Mouse (Mus musculus) intestine, postnatal 0 days (tissue): ENCODE data around the gene Prkcd. TPM values are rescaled to one million over a fixed set of nuclear protein-coding genes. Genes with fewer than 3 reads are reported as not detected.

Experiments used
- ATAC-seq: fragments of 200-750 bp; cut with Nextera tagmentation; 2 replicates; pipeline ENCODE4 v1.8.0; 2017; ENCODE audit warnings: mild to moderate bottlenecking, moderate TSS enrichment, moderate library complexity
- H3K27ac ChIP-seq: fragments of 300-500 bp; sonication (generic); 2 replicates; pipeline ENCODE4 v1.5.1; 2014; ENCODE audit warnings: mild to moderate bottlenecking, low read depth, low read length, moderate library complexity
- H3K27me3 ChIP-seq: fragments of 300-500 bp; sonication (generic); replicated peaks from 2 replicates; pipeline ENCODE4 v1.6.1; 2014; ENCODE audit warnings: low read length, mixed read lengths; ENCODE audit not compliant: control insufficient read depth, insufficient read depth
- H3K36me3 ChIP-seq: fragments of 300-500 bp; sonication (generic); 2 replicates; pipeline ENCODE4 v1.6.1; 2014; ENCODE audit warnings: mild to moderate bottlenecking, moderate library complexity; ENCODE audit not compliant: control insufficient read depth, insufficient read depth
- H3K4me1 ChIP-seq: fragments of 300-500 bp; sonication (generic); replicated peaks from 2 replicates; pipeline ENCODE4 v1.6.1; 2014; ENCODE audit warnings: antibody characterized with exemption, low read length, mixed read lengths; ENCODE audit not compliant: control insufficient read depth, insufficient read depth
- H3K4me2 ChIP-seq: fragments of 300-500 bp; sonication (generic); replicated peaks from 2 replicates; pipeline ENCODE4 v1.6.1; 2014; ENCODE audit warnings: low read depth, mild to moderate bottlenecking, moderate library complexity
- H3K4me3 ChIP-seq: fragments of 300-500 bp; sonication (generic); 2 replicates; pipeline ENCODE4 v1.5.1; 2014; ENCODE audit warnings: low read depth, low read length
- H3K9ac ChIP-seq: fragments of 300-500 bp; sonication (generic); 2 replicates; pipeline ENCODE4 v1.6.1; 2014; ENCODE audit warnings: mild to moderate bottlenecking, low read depth, low read length
- H3K9me3 ChIP-seq: fragments of 300-500 bp; sonication (generic); 2 replicates; pipeline ENCODE4 v1.6.1; 2016; ENCODE audit warnings: mixed run types; ENCODE audit not compliant: control insufficient read depth
- CTCF ChIP-seq: sonication (generic); IDR thresholded peaks from 2 replicates; pipeline ENCODE4 v1.5.1; 2016; ENCODE audit warnings: low read depth, mild to moderate bottlenecking, control low read depth, antibody characterized with exemption, moderate library complexity
- WGBS: fragments of 180-500 bp; shearing (Covaris S2); extraction: QIAGEN DNeasy Blood & Tissue Kit; methylation state at CpG from one replicate; pipeline ENCODE4 v1.1.7; 2014; 5-methylcytosine and 5-hydroxymethylcytosine counted together
- polyA plus RNA-seq: library from polyadenylated mRNA; unstranded; fragments of >200 nt; fragmentation: Nextera tagmentation; extraction: Ambion mirVana; gene quantifications from 2 replicates; pipeline ENCODE4 v1.2.1, GENCODE M21; 2015

Prkcd gene
- polyA plus RNA-seq, 1 experiment from 2014 or later, result 54.7 TPM

GRCm38 (mm10) chr14:30559321-30559850 lies 66.6 kb downstream of the Prkcd start:
- H3K9ac ChIP-seq, result no peak overlapping the region
- peaks cover 61% of the 10 kb centered on the region for H3K36me3 ChIP-seq
- H3K4me2 ChIP-seq, result no peak overlapping the region
- WGBS, result 88% methylated on average over 17 of the region's 17 CpGs
- no peak for TF ChIP-seq CTCF
- no peak overlapping the region for H3K4me3 ChIP-seq
- ATAC-seq, result no peak
- 0 out of 2 replicates have a peak, but pooled peaks cover 2% of the 10 kb centered on the region for H3K4me1 ChIP-seq
- H3K27me3 ChIP-seq, result no peaks in the 10 kb centered on the region
- peak overlapping the region; percentile 35 for H3K27ac ChIP-seq
- H3K9me3 ChIP-seq, result no peaks in the 10 kb centered on the region

- H3K9me3 ChIP-seq, result no peaks in the 10 kb centered on the region
- no peak for ATAC-seq
- no peak overlapping the region for H3K9ac ChIP-seq
- H3K4me2 ChIP-seq, result no peak overlapping the region
- TF ChIP-seq CTCF, result no peak
- H3K4me3 ChIP-seq, result no peak overlapping the region
- H3K36me3 ChIP-seq, result peaks cover 58% of the 10 kb centered on the region
- H3K27ac ChIP-seq, result no peak overlapping the region
- H3K4me1 ChIP-seq, result 0 out of 2 replicates have a peak, but pooled peaks cover 2% of the 10 kb centered on the region
- 59% methylated on average over 9 of the region's 9 CpGs for WGBS
- no peaks in the 10 kb centered on the region for H3K27me3 ChIP-seq
Observed at GRCm38 (mm10) chr14:30557730-30558129, 68.3 kb downstream of the Prkcd start.

- Histone ChIP-seq H3K4me1 (0 out of 2 replicates have a peak, but pooled peaks cover 2% of the 10 kb centered on the region), H3K9me3 (no peaks in the 10 kb centered on the region), H3K4me3 (no peak overlapping the region), H3K4me2 (no peak overlapping the region), H3K27ac (no peak overlapping the region), H3K27me3 (no peaks in the 10 kb centered on the region), H3K36me3 (peaks cover 58% of the 10 kb centered on the region), H3K9ac (no peak overlapping the region)
- whole genome bisulfite sequencing, result 64% methylated on average over 2 of the region's 2 CpGs
- TF ChIP-seq CTCF, result no peak
- ATAC-seq, result no peak
Observed at GRCm38 (mm10) chr14:30556651-30557050, 69.4 kb downstream of the Prkcd start.

GRCm38 (mm10) chr14:30553185-30553584 lies 72.8 kb downstream of the Prkcd start:
- Histone ChIP-seq H3K36me3 (peaks cover 28% of the 10 kb centered on the region), H3K4me2 (no peak overlapping the region), H3K4me1 (peaks cover 8% of the 10 kb centered on the region; the same call in 1 of the 2 replicates), H3K27me3 (no peaks in the 10 kb centered on the region), H3K9me3 (no peaks in the 10 kb centered on the region), H3K9ac (no peak overlapping the region), H3K27ac (no peak overlapping the region), H3K4me3 (no peak overlapping the region)
- TF ChIP-seq CTCF, result no peak
- ATAC-seq, result no peak
- 76% methylated on average over 4 of the region's 4 CpGs for WGBS

- Histone ChIP-seq H3K4me3 (no peak overlapping the region), H3K36me3 (peaks cover 17% of the 10 kb centered on the region; the same call in 1 of the 2 replicates), H3K9me3 (no peaks in the 10 kb centered on the region), H3K4me2 (no peak overlapping the region), H3K4me1 (peaks cover 13% of the 10 kb centered on the region; the same call in 1 of the 2 replicates), H3K27ac (no peak overlapping the region), H3K27me3 (no peaks in the 10 kb centered on the region), H3K9ac (no peak overlapping the region)
- TF ChIP-seq CTCF, result no peak
- 87% methylated on average over 2 of the region's 2 CpGs for WGBS
- no peak for ATAC-seq
Observed at GRCm38 (mm10) chr14:30551981-30552380, 74.0 kb downstream of the Prkcd start.

DNA sequence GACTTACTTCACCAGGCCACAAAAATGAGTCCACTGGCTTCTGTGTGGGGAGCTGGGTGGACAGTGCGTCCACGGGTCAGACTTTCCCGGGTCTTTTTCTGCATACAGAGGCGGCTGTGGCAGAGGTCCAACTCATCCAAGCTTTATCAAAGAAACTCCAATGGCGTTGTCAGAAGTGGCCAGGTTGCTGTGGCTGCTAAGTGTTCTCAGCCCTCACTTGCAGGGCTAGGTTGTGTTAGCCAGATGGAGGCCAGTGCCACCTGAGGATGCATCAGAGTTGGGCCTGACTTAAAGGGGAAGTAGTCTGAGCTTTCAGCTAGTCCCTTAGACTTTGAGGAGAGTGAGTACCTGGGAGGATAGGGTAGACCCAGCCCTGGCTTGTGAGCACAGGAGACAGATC lies 74.5 kb downstream of the Prkcd start:
- 39% methylated on average over 5 of the region's 5 CpGs for WGBS
- Histone ChIP-seq H3K4me1 (peaks cover 13% of the 10 kb centered on the region; the same call in 1 of the 2 replicates), H3K4me3 (peak overlapping the region; percentile 69; the same call in 1 of the 2 replicates), H3K4me2 (peak overlapping the region; percentile 92), H3K36me3 (0 out of 2 replicates have a peak, but pooled peaks cover 17% of the 10 kb centered on the region), H3K9ac (0 out of 2 replicates have a peak overlapping the region, but pooled peaks have one; percentile 17), H3K27ac (no peak overlapping the region), H3K9me3 (no peaks in the 10 kb centered on the region), H3K27me3 (no peaks in the 10 kb centered on the region)
- no peak for TF ChIP-seq CTCF
- ATAC-seq, result no peak
